Mouse (Mus musculus) v-Abl transformed pro-B cells (cell line): Measurements from ENCODE around the gene Izumo4.

Experiments used
- in situ Hi-C, 2 experiments: fragments of 400-800 bp; cut with MboI; formaldehyde crosslinking; loops; one replicate each; pipeline ENCODE4 v1.15.1; 2025; ENCODE audit not compliant: unreplicated experiment in 2 of 2

Izumo4 gene

GRCm38 (mm10) chr10:80754594-80755290, 52.8 kb downstream of the Izumo4 start, which contains the start of gene Dot1l:
Dot1l (plus strand) TSS chr10:80755206.
- in situ Hi-C loops, result no loop called here
